Mouse (Mus musculus): ENCODE data around the gene Dpm3.
"Not testable (repeated sequence)": the region's sequence is repeated elsewhere in the genome, so short reads cannot be mapped to it uniquely, and the experiment has no call there.

The Dpm3 gene

GRCm38 (mm10) chr3:89259076-89259475, at the start of gene Dpm3:
Gene Dpm3 (plus strand): TSS chr3:89259358.
- DNase-seq (ENCODE audit: low read depth, low spot score) = no peak

- DNase-seq (ENCODE audit: low read depth, low spot score) = no peak
Measured at GRCm38 (mm10) chr3:89209731-89210130, 49.4 kb upstream of the Dpm3 start.

GRCm38 (mm10) chr3:89210162-89210561, 49.0 kb upstream of the Dpm3 start:
- DNase-seq (ENCODE audit: low read depth, low spot score) = no peak

GRCm38 (mm10) chr3:89210731-89211130, 48.4 kb upstream of the Dpm3 start:
- DNase-seq (ENCODE audit: low read depth, low spot score) = no peak

DNA sequence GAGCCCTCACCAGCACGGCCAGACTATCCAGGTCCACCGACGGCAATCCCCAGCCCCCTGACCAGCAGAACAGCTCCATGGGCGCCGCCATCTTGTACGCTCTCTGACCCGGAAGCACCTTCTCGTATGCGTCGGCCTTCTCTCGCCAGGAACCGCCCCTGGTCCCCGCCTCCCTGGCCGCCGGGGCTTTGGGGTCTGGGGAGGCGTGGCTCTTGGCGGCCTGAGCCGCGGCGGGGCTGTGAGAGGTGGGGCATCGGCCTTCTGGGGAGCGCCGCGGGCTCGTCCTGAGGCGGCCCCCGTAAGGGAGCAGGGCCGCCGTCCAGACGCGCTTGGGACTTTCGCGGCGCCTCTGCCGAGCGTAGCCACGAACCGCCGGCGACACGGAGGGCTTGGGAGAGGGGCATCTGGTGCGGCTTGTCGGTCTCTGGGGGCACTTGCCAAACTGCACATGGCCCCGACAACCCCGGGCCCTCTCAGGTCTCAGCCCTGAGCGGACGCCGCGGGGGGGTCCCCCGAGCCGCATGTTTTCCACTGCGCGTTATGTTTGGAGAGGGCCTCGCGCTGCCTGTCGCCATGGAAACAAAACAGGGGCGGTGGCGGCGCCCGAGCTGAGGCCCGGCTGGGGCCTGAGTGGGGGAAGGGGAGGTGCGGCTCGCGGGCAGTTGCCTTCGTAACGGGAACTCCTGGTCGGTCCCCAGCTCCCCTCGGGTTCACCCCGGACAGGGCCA, 45.2 kb upstream of the Dpm3 start:
- peak; percentile 79 for DNase-seq (ENCODE audit: low read depth, low spot score)

- no peak for DNase-seq (ENCODE audit: low read depth, low spot score)
Measured at GRCm38 (mm10) chr3:89214681-89215411, 44.3 kb upstream of the Dpm3 start, which contains the start of gene Thbs3. Gene Thbs3 (plus strand): TSS chr3:89215180.

GRCm38 (mm10) chr3:89215853-89216252, 43.3 kb upstream of the Dpm3 start:
- DNase-seq (ENCODE audit: low read depth, low spot score) = peak; percentile 80

DNA sequence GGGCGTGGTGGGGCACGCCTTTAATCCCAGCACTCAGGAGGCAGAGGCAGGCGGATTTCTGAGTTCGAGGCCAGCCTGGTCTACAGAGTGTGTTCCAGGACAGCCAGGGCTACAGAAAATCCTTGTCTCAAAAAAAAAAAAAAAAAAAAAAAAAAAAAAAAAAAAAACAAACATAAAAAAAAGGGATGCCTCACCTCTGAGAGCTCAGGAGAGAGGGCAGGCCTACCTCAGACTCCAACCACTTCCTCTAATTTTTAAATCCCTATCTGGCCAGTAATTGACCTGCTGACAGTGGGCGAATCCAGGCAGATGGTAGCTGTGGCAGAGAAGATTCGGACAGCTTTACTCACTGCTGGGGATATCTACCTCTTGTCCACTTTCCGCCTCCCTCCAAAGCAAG, 42.8 kb upstream of the Dpm3 start:
- DNase-seq (ENCODE audit: low read depth, low spot score) = not testable (repeated sequence)

DNA sequence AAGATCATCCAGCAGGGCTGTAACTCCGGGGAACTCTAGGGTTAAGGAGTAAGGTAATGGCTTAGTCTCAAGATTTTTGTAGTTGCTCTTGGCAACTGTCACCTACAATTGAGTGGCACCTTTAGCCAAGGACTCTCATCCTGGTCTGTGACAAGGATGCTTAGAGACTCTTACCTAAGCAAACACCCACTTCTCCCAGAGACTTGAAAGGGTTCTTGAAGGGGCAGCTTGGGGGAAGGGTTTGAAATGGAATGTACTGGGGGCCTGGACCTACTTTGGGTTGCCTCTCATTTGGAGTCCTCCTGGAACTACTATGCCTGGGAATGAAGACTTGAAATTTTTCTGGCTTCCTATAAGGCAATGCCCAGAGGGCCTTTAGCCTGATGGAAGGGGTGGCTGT, 40.9 kb upstream of the Dpm3 start:
- DNase-seq (ENCODE audit: low read depth, low spot score) = no peak

DNA sequence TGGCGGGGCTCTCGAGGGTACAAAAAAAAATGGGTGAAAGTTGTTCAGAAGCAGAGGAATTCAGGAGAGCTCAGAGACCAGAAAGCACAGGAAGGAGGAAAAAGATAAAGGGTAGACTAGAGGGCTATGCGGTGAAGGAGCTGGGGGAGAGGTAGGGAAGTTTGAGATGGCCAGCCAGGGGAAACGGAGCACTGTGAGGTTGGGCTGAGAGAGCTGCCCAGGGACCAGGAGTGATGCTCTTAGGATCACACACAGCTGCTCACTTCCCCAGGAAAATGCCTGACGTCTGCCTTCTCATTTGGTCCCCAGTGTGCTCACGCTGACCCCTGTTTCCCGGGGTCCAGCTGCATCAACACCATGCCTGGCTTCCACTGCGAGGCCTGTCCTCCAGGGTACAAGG, 39.6 kb upstream of the Dpm3 start:
- DNase-seq (ENCODE audit: low read depth, low spot score) = no peak

DNA sequence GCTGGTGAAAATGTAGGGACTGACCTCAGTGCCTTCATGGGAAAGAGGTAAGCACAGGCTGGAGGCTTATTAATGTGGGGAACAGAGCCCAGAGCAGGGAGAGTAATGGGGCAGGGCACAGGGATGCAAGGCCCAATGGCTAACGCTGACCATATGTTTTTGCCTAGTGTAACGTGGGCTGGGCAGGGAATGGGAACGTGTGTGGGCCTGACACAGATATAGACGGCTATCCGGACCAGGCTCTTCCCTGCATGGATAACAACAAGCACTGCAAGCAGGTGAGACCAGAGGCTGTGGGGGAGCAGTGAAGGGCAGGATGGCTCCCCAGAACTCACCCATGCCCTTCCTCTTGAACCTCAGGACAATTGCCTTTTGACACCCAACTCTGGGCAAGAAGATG, 38.0 kb upstream of the Dpm3 start:
- no peak for DNase-seq (ENCODE audit: low read depth, low spot score)

DNA sequence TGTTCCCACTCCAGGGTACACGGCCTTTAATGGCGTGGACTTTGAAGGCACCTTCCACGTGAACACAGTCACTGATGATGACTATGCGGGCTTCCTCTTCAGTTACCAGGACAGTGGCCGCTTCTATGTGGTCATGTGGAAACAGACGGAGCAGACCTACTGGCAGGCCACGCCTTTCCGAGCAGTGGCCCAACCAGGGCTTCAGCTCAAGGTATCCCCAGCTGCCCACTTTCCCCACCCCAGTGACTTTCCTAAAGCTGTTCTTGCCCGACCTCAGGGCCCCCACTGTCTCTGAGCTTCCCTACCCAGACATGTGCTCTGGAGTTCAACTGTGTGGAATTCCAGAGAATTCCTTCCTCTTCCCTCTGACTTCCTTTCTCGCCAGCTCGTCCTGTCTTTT, 34.4 kb upstream of the Dpm3 start:
- no peak for DNase-seq (ENCODE audit: low read depth, low spot score)

DNA sequence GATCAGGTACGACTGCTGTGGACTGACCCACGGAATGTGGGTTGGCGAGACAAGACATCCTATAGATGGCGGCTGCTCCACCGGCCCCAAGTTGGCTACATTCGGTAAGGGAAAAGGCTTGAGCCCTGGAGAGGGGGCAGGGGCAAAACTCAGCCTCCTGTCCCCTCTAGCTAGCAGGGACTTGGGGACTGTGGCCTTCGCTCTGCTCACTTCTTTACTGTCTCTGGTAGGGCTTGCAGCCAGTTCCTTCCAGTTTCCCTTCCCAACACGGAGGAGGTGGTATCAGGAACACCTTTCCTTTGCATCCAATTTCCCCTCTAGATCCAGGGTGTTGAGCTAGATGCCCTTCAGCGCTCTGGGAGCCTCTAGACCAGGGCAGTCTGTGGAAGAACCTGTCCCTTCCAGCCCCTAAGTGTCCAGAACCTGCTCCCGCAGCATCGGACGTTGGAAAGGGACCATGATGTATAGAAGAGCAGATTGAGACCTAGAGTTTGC, 33.8 kb upstream of the Dpm3 start:
- DNase-seq (ENCODE audit: low read depth, low spot score) = no peak

GRCm38 (mm10) chr3:89225918-89226317, 33.2 kb upstream of the Dpm3 start:
- DNase-seq (ENCODE audit: low read depth, low spot score) = no peak

GRCm38 (mm10) chr3:89226361-89226760, 32.8 kb upstream of the Dpm3 start:
- no peak for DNase-seq (ENCODE audit: low read depth, low spot score)

- DNase-seq (ENCODE audit: low read depth, low spot score) = no peak
Measured at GRCm38 (mm10) chr3:89226900-89227299, 32.3 kb upstream of the Dpm3 start, which contains the start of gene Mtx1. Gene Mtx1 (minus strand): TSS chr3:89227088.

DNA sequence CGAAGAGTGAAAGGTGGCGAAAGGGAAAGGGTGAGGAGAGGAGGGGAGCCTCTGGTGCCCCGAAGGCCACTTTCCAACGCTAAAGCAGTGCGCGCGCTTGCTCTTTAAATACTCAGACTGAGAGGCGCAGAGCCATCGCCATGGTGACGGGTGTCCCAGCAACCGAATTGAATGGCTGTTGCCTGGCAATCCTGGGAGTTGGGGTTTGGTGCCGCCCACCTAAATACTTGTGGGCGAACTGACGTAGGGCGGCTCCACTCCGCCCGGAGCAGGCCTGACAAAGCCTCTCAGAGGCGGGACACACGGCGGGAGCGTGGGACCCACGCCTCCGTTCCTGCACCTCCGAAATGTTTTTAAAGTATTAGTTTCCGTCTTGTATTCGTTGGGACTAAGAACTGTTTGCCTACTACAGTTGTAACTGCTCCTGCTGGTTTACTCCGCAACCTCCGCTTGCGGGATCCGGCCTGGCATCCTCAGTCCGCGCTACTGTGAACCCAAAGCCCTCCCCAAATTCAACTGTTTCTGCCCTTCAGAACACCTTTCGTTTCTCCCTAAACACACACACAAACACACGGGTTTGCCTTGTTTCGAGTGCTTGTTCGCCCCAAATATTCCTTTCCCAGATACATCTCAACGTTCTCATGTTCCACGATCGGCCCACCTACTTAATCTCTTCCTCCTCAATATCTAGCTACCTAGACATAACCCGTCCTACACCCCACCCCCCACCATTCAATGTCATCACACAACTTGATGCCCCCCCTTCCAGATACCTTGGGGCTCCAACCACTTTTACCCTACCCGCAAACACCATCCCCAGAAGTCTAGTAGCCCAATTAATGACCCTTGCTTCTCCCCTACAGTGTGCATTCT, 31.6 kb upstream of the Dpm3 start:
- no peak for DNase-seq (ENCODE audit: low read depth, low spot score)

DNA sequence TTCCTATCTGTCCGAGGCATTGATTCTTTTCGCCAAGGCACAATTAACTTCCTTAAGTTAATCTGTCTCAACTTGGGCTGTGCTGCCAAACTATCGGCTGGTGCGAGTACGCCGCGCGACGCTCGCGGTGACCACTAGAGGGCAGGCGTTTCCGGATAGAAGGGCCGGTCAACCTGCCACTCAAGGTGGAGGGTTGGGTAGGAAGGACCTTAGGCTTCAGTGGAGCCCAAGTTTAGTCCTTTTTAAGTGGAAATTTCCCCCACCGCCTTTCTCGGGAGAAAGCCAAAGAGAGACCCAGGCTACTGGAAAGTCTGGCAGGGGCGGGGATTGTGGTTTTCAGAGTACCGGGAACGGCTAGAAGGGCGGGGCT, 31.0 kb upstream of the Dpm3 start:
- peak; percentile 62 for DNase-seq (ENCODE audit: low read depth, low spot score)

- DNase-seq (ENCODE audit: low read depth, low spot score) = no peak
Measured at GRCm38 (mm10) chr3:89228836-89229235, 30.3 kb upstream of the Dpm3 start, which contains the start of gene Muc1. Gene Muc1 (plus strand): TSS chr3:89229057.

- DNase-seq (ENCODE audit: low read depth, low spot score) = no peak
Measured at GRCm38 (mm10) chr3:89229276-89229675, 29.9 kb upstream of the Dpm3 start.

DNA sequence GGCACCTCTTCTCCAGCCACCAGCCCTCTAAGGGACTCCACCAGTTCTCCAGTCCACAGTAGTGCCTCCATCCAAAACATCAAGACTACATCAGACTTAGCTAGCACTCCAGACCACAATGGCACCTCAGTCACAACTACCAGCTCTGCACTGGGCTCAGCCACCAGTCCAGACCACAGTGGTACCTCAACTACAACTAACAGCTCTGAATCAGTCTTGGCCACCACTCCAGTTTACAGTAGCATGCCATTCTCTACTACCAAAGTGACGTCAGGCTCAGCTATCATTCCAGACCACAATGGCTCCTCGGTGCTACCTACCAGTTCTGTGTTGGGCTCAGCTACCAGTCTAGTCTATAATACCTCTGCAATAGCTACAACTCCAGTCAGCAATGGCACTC, 28.6 kb upstream of the Dpm3 start:
- no peak for DNase-seq (ENCODE audit: low read depth, low spot score)

GRCm38 (mm10) chr3:89231345-89231744, 27.8 kb upstream of the Dpm3 start:
- no peak for DNase-seq (ENCODE audit: low read depth, low spot score)
